Mouse (Mus musculus): ENCODE measurements at regions not wholly inside any gene's neighbourhood (a gene's known extent, or its start where the extent isn't known, plus 50 kb on each side); places are given as distances from the start of the nearest gene placed in this dataset.
"Not testable (repeated sequence)": the region's sequence is repeated elsewhere in the genome, so short reads cannot be mapped to it uniquely, and the experiment has no call there.

DNA sequence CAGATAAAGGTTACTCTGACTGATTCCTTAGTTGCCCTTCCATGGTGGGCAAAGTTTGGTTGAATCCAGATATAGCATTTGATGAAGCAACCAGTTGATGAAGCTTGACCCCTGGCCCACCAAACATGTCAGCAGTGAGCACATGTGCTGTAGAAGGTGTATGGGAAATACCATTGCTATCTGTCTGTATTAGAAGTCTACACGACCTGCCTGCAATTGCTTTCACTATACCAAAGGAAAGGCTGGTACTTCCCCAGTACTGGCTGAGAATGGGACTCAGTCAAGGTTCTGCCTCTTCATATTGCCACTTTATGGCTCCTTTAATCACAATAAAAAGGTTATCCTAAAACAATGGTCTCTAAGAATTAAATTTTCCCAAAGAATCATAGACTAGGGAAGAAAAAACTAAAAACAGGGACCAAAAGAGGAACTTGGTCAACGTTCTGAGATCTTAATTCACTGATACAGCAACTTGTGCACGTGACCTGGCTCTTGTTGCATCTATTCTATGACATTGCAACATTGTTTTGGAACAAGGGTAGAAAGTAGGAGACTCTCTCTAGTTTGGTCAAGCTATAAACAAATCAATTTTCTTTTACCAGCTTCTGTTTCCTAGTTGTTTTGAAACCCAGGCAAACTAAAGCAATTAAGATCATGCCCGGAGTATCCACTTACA is 284.0 kb downstream of the Rapgef2 start:
- no peak overlapping the region for H3K27ac ChIP-seq (ENCODE audit: low read depth, low read length)
- WGBS, result 79% methylated on average over 4 of the region's 4 CpGs
- no peak for ATAC-seq (ENCODE audit: low read depth)
- no peak overlapping the region for H3K4me2 ChIP-seq (ENCODE audit: low read depth, low read length)
- H3K9me3 ChIP-seq (ENCODE audit: control insufficient read depth, low read length), result no peaks in the 10 kb centered on the region
- H3K4me1 ChIP-seq (ENCODE audit: control insufficient read depth, insufficient read depth, low read length), result no peaks in the 10 kb centered on the region
- no peak overlapping the region for H3K4me3 ChIP-seq (ENCODE audit: low read depth, low read length)
- no peaks in the 10 kb centered on the region for H3K27me3 ChIP-seq (ENCODE audit: control insufficient read depth, insufficient read depth, low read length)
- H3K9ac ChIP-seq (replicated peaks; ENCODE audit: low read depth, low read length), result no peak overlapping the region
- no peaks in the 10 kb centered on the region for H3K36me3 ChIP-seq (ENCODE audit: control insufficient read depth, insufficient read depth, low read length)

DNA sequence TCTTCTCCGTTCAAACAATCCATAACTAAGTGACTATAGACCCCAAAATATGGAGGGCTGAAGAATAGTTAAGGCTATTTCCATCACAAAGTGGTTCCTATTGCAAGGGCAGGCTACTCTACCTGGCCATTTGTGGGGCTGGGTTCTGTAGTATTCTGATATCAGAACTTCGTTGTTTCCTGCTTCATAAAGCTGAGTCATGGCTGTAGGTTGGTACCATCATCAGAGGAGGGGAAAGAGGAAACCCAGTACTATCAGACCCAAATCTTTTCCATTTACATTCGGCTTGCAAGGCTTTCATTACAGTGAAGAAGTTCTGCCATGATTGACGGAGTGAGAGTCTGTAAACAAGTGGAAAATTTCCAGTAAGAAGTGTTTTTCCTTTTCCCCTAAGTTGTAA is 284.6 kb downstream of the Rapgef2 start:
- Histone ChIP-seq H3K4me2 (ENCODE audit: low read depth, low read length) (no peak overlapping the region), H3K36me3 (ENCODE audit: control insufficient read depth, insufficient read depth, low read length) (no peaks in the 10 kb centered on the region), H3K27me3 (ENCODE audit: control insufficient read depth, insufficient read depth, low read length) (no peaks in the 10 kb centered on the region), H3K4me3 (ENCODE audit: low read depth, low read length) (no peak overlapping the region), H3K27ac (ENCODE audit: low read depth, low read length) (no peak overlapping the region), H3K9ac (replicated peaks; ENCODE audit: low read depth, low read length) (no peak overlapping the region), H3K9me3 (ENCODE audit: control insufficient read depth, low read length) (no peaks in the 10 kb centered on the region), H3K4me1 (ENCODE audit: control insufficient read depth, insufficient read depth, low read length) (no peaks in the 10 kb centered on the region)
- WGBS, result 91% methylated on average over 4 of the region's 4 CpGs
- ATAC-seq (ENCODE audit: low read depth), result no peak

GRCm38 (mm10) chr3:79000293-79000692 is 286.0 kb downstream of the Rapgef2 start:
- no peaks in the 10 kb centered on the region for H3K9me3 ChIP-seq (ENCODE audit: control insufficient read depth, low read length)
- no peak overlapping the region for H3K9ac ChIP-seq (replicated peaks; ENCODE audit: low read depth, low read length)
- no peaks in the 10 kb centered on the region for H3K36me3 ChIP-seq (ENCODE audit: control insufficient read depth, insufficient read depth, low read length)
- no peak overlapping the region for H3K4me2 ChIP-seq (ENCODE audit: low read depth, low read length)
- H3K27me3 ChIP-seq (ENCODE audit: control insufficient read depth, insufficient read depth, low read length), result no peaks in the 10 kb centered on the region
- H3K27ac ChIP-seq (ENCODE audit: low read depth, low read length), result no peak overlapping the region
- no peak for ATAC-seq (ENCODE audit: low read depth)
- H3K4me3 ChIP-seq (ENCODE audit: low read depth, low read length), result no peak overlapping the region
- H3K4me1 ChIP-seq (ENCODE audit: control insufficient read depth, insufficient read depth, low read length), result no peaks in the 10 kb centered on the region
- WGBS, result 81% methylated on average over 2 of the region's 2 CpGs

DNA sequence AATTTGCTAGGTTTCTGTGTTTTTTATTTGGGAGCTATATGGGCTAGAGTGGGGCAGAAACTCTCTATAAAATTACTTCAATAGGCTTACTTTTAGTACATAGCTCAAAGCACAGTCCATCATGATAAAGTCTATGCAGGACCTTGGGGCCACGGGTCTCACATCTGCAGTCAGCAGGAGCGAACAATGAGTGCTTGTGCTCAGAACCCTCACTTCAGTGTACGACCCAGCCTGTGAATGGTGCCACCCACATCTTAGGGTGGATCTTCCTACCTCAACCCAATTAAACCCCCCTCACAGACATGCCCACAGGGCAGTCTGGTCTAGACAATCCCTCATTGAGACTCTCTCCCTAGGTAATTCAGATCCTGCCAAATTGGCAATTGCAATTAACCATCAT is 286.5 kb downstream of the Rapgef2 start:
- no peak overlapping the region for H3K27ac ChIP-seq (ENCODE audit: low read depth, low read length)
- H3K9ac ChIP-seq (replicated peaks; ENCODE audit: low read depth, low read length), result no peak overlapping the region
- H3K9me3 ChIP-seq (ENCODE audit: control insufficient read depth, low read length), result no peaks in the 10 kb centered on the region
- no peak overlapping the region for H3K4me2 ChIP-seq (ENCODE audit: low read depth, low read length)
- 78% methylated on average over 3 of the region's 3 CpGs for WGBS
- ATAC-seq (ENCODE audit: low read depth), result no peak
- H3K4me1 ChIP-seq (ENCODE audit: control insufficient read depth, insufficient read depth, low read length), result no peaks in the 10 kb centered on the region
- H3K27me3 ChIP-seq (ENCODE audit: control insufficient read depth, insufficient read depth, low read length), result no peaks in the 10 kb centered on the region
- no peak overlapping the region for H3K4me3 ChIP-seq (ENCODE audit: low read depth, low read length)
- no peaks in the 10 kb centered on the region for H3K36me3 ChIP-seq (ENCODE audit: control insufficient read depth, insufficient read depth, low read length)

DNA sequence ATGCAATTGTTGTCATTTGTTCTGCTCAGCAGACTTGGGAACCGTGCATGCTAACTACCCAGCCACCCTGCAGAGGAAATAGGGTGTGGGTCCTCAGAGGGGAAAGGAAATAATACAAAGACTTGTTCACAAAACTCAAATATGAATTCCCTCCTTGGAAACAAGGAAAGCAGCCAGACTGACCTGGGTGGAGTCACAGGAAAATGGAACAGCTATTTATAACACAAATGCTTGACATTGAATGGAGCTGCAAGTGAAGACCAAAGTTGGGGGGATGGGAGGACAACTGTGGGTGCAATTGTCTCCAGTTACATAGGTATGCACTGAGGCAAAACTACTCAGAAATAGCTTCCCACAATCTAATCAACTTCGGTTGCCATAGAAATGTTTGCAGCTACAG is 298.2 kb downstream of the Rapgef2 start:
- no peak overlapping the region for H3K27ac ChIP-seq (ENCODE audit: low read depth, low read length)
- no peaks in the 10 kb centered on the region for H3K27me3 ChIP-seq (ENCODE audit: control insufficient read depth, insufficient read depth, low read length)
- 72% methylated on average over 2 of the region's 2 CpGs for WGBS
- no peaks in the 10 kb centered on the region for H3K36me3 ChIP-seq (ENCODE audit: control insufficient read depth, insufficient read depth, low read length)
- H3K4me1 ChIP-seq (ENCODE audit: control insufficient read depth, insufficient read depth, low read length), result no peaks in the 10 kb centered on the region
- no peak overlapping the region for H3K4me2 ChIP-seq (ENCODE audit: low read depth, low read length)
- no peak overlapping the region for H3K4me3 ChIP-seq (ENCODE audit: low read depth, low read length)
- no peak overlapping the region for H3K9ac ChIP-seq (replicated peaks; ENCODE audit: low read depth, low read length)
- no peak for ATAC-seq (ENCODE audit: low read depth)
- no peaks in the 10 kb centered on the region for H3K9me3 ChIP-seq (ENCODE audit: control insufficient read depth, low read length)

- no peaks in the 10 kb centered on the region for H3K4me1 ChIP-seq (ENCODE audit: control insufficient read depth, insufficient read depth, low read length)
- ATAC-seq (ENCODE audit: low read depth), result no peak
- no peak overlapping the region for H3K4me2 ChIP-seq (ENCODE audit: low read depth, low read length)
- no peaks in the 10 kb centered on the region for H3K27me3 ChIP-seq (ENCODE audit: control insufficient read depth, insufficient read depth, low read length)
- no peak overlapping the region for H3K27ac ChIP-seq (ENCODE audit: low read depth, low read length)
- WGBS, result 85% methylated on average over 7 of the region's 7 CpGs
- H3K9ac ChIP-seq (replicated peaks; ENCODE audit: low read depth, low read length), result no peak overlapping the region
- no peaks in the 10 kb centered on the region for H3K36me3 ChIP-seq (ENCODE audit: control insufficient read depth, insufficient read depth, low read length)
- H3K9me3 ChIP-seq (ENCODE audit: control insufficient read depth, low read length), result no peaks in the 10 kb centered on the region
- no peak overlapping the region for H3K4me3 ChIP-seq (ENCODE audit: low read depth, low read length)
These were observed 299.6 kb downstream of the Rapgef2 start for GRCm38 (mm10) chr3:78986726-78987125.

GRCm38 (mm10) chr3:78981057-78981456 is 305.3 kb downstream of the Rapgef2 start:
- Histone ChIP-seq H3K27ac (ENCODE audit: low read depth, low read length) (no peak overlapping the region), H3K4me1 (ENCODE audit: control insufficient read depth, insufficient read depth, low read length) (no peaks in the 10 kb centered on the region), H3K4me3 (ENCODE audit: low read depth, low read length) (no peak overlapping the region), H3K36me3 (ENCODE audit: control insufficient read depth, insufficient read depth, low read length) (no peaks in the 10 kb centered on the region), H3K9ac (replicated peaks; ENCODE audit: low read depth, low read length) (no peak overlapping the region), H3K9me3 (ENCODE audit: control insufficient read depth, low read length) (no peaks in the 10 kb centered on the region), H3K27me3 (ENCODE audit: control insufficient read depth, insufficient read depth, low read length) (no peaks in the 10 kb centered on the region), H3K4me2 (ENCODE audit: low read depth, low read length) (no peak overlapping the region)
- ATAC-seq (ENCODE audit: low read depth), result no peak
- WGBS, result 86% methylated on average over 3 of the region's 3 CpGs

- no peaks in the 10 kb centered on the region for H3K36me3 ChIP-seq (ENCODE audit: control insufficient read depth, insufficient read depth, low read length)
- H3K27ac ChIP-seq (ENCODE audit: low read depth, low read length), result no peak overlapping the region
- no peak overlapping the region for H3K4me3 ChIP-seq (ENCODE audit: low read depth, low read length)
- H3K9me3 ChIP-seq (ENCODE audit: control insufficient read depth, low read length), result no peaks in the 10 kb centered on the region
- no peaks in the 10 kb centered on the region for H3K4me1 ChIP-seq (ENCODE audit: control insufficient read depth, insufficient read depth, low read length)
- no peak overlapping the region for H3K4me2 ChIP-seq (ENCODE audit: low read depth, low read length)
- H3K9ac ChIP-seq (replicated peaks; ENCODE audit: low read depth, low read length), result no peak overlapping the region
- ATAC-seq (ENCODE audit: low read depth), result no peak
- WGBS, result 91% methylated on average over 4 of the region's 4 CpGs
- no peaks in the 10 kb centered on the region for H3K27me3 ChIP-seq (ENCODE audit: control insufficient read depth, insufficient read depth, low read length)
These were observed 307.5 kb downstream of the Rapgef2 start for GRCm38 (mm10) chr3:78978781-78979180.

- not testable (repeated sequence) for H3K36me3 ChIP-seq (ENCODE audit: control insufficient read depth, insufficient read depth, low read length); H3K27ac ChIP-seq (ENCODE audit: low read depth, low read length); H3K4me1 ChIP-seq (ENCODE audit: control insufficient read depth, insufficient read depth, low read length); H3K27me3 ChIP-seq (ENCODE audit: control insufficient read depth, insufficient read depth, low read length); H3K9me3 ChIP-seq (ENCODE audit: control insufficient read depth, low read length)
- peak; percentile 89 for ATAC-seq (ENCODE audit: low read depth)
- WGBS, result 4% methylated on average over 28 of the region's 57 CpGs
- peak overlapping the region; percentile 59 for H3K9ac ChIP-seq (replicated peaks; ENCODE audit: low read depth, low read length)
- peak overlapping the region; percentile 40 for H3K4me3 ChIP-seq (ENCODE audit: low read depth, low read length)
- H3K4me2 ChIP-seq (ENCODE audit: low read depth, low read length), result peak overlapping the region; percentile 61
These were observed 319.4 kb downstream of the Rapgef2 start for GRCm38 (mm10) chr3:78966683-78967549.

Measured in neural tube, embryonic 14.5 days (tissue).